Mouse (Mus musculus): ENCODE measurements around the gene Sertad4. TPM values are rescaled to one million over a fixed set of nuclear protein-coding genes. Genes with fewer than 3 reads are reported as not detected.
A peak's percentile ranks its signal among the peaks of the same experiment; 100 is the strongest.

Gene Sertad4
- polyA plus RNA-seq, 1 experiment, result 19.1 TPM

GRCm38 (mm10) chr1:192814700-192815099, 40.9 kb downstream of the Sertad4 start:
- DNase-seq (ENCODE audit: extremely low spot score in 1 of 2, low spot score in 1 of 2), result no peak

- DNase-seq (ENCODE audit: extremely low spot score in 1 of 2, low spot score in 1 of 2), result no peak
These were observed 42.8 kb downstream of the Sertad4 start for GRCm38 (mm10) chr1:192812758-192813157.

GRCm38 (mm10) chr1:192812290-192812689, 43.3 kb downstream of the Sertad4 start:
- DNase-seq (ENCODE audit: extremely low spot score in 1 of 2, low spot score in 1 of 2), result no peak

GRCm38 (mm10) chr1:192806168-192807157, 49.1 kb downstream of the Sertad4 start:
- peak; percentile 15 to 61 for DNase-seq (ENCODE audit: extremely low spot score in 1 of 2, low spot score in 1 of 2)

GRCm38 (mm10) chr1:192800338-192800737, 55.2 kb downstream of the Sertad4 start:
- no peak for DNase-seq (ENCODE audit: extremely low spot score in 1 of 2, low spot score in 1 of 2)

- DNase-seq (ENCODE audit: extremely low spot score in 1 of 2, low spot score in 1 of 2), result peak in 1 of 2 experiments; percentile 30
These were observed 56.2 kb downstream of the Sertad4 start for GRCm38 (mm10) chr1:192799165-192799991.

GRCm38 (mm10) chr1:192798212-192799164, 57.1 kb downstream of the Sertad4 start:
- DNase-seq (ENCODE audit: extremely low spot score in 1 of 2, low spot score in 1 of 2), result no peak

GRCm38 (mm10) chr1:192797011-192797274, 58.6 kb downstream of the Sertad4 start:
- no peak for DNase-seq (ENCODE audit: extremely low spot score in 1 of 2, low spot score in 1 of 2)

GRCm38 (mm10) chr1:192796201-192797010, 59.1 kb downstream of the Sertad4 start:
- no peak for DNase-seq (ENCODE audit: extremely low spot score in 1 of 2, low spot score in 1 of 2)

- DNase-seq (ENCODE audit: extremely low spot score in 1 of 2, low spot score in 1 of 2), result no peak
These were observed 60.4 kb downstream of the Sertad4 start for GRCm38 (mm10) chr1:192794957-192795745.

Other genes with a start within 250 kb of the Sertad4 start
- gene Hhat, start 84.5 kb downstream of the Sertad4 start, polyA plus RNA-seq (2012; rRNA removed), result 1.6 and 1.7 TPM in 2 replicates
- 6.3 and 6.5 TPM in 2 replicates for gene Syt14, start 180.0 kb upstream of the Sertad4 start, polyA plus RNA-seq (2012; rRNA removed)